Mouse (Mus musculus) erythroid progenitor cell, adult 5-6 weeks (primary cell): ENCODE results near the gene Mmachc. TPM values are rescaled to one million over a fixed set of nuclear protein-coding genes. Genes with fewer than 3 reads are reported as not detected.
A peak's percentile ranks its signal among the peaks of the same experiment; 100 is the strongest.

Experiments used
- ATAC-seq: replicated peaks from 2 replicates; pipeline ENCODE4 v1.8.0; 2016; ENCODE audit warnings: moderate number of reproducible peaks, mild to moderate bottlenecking, moderate TSS enrichment, inconsistent platforms; ENCODE audit not compliant: poor library complexity, low FRiP score, severe bottlenecking
- total RNA-seq, 2 experiments: library from RNA; stranded (forward) in 1 of 2; stranded (reverse) in 1 of 2; fragments of 150-400 nt in 1 of 2; fragments of 186-747, 209-891 nt in 1 of 2; gene quantifications; 2 replicates each; pipeline versions ENCODE4 v1.2.3 to v1.2.4; 2015 to 2017; ENCODE audit warnings: low replicate concordance in 2 of 2

The Mmachc gene
- total RNA-seq (2015; ENCODE audit: low replicate concordance) (2.9 and 12.6 TPM in 2 replicates), total RNA-seq (2017; ENCODE audit: low replicate concordance) (1.5 and 3.6 TPM in 2 replicates)

DNA sequence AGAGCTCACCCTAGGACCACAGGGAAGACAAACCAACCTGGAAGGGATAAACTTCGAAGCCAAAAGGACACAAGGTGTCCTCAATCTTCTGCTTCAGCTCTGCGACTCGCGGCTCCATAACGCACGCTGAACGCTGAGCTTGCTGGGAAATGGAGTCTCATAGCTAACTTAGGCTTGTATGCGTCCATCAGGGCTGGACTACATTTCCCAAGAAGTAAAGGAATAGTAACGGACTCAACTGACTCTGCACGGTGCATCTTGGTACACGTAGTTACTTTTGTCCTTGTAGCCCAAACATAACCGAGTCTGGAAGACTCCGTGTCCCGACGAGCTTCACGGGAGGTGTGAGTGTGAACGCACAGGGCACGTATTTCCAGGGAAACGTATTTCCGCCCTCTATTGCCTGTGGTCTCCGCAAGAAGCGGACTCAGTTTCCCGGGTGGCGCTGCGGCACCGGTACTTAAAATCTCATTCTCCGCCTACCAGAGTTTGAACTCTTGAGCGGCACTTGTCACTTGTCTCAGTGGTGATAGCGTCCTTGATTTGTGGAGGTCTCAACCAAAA lies at the start of gene Mmachc, which contains the start of gene Ccdc163:
TSS of gene Mmachc (minus strand) at position 206 of the 564 bp plus-strand sequence.
TSS of gene Ccdc163 (plus strand) at position 309 of the 564 bp plus-strand sequence.
- ATAC-seq, result peak; percentile 95

DNA sequence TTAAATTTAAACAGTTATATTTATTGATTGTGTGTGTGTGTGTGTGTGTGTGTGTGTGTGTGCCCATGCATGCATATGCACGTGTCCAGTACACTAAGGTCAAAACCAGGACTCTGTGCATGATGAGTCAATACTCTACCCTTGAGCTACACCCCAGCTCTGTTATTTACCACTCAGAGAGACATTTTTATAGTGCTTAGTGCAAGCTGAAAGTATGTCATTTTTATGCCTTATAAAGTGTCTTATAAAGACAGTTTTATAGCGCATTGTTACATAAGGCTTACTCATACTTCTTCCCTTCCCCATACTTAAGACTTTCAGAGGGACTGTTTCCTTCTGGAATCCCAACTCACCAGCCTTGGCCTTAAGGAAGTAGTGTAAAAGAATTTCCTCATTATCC lies 41.5 kb upstream of the Mmachc start:
- no peak for ATAC-seq

- no peak for ATAC-seq
Observed at GRCm38 (mm10) chr4:116738972-116739751, 31.0 kb upstream of the Mmachc start.

GRCm38 (mm10) chr4:116734996-116735395 lies 26.8 kb upstream of the Mmachc start:
- no peak for ATAC-seq

GRCm38 (mm10) chr4:116732355-116732754 lies 24.1 kb upstream of the Mmachc start:
- ATAC-seq, result no peak

- no peak for ATAC-seq
Observed at GRCm38 (mm10) chr4:116731077-116731476, 22.9 kb upstream of the Mmachc start.

GRCm38 (mm10) chr4:116729532-116729931 lies 21.3 kb upstream of the Mmachc start:
- no peak for ATAC-seq

DNA sequence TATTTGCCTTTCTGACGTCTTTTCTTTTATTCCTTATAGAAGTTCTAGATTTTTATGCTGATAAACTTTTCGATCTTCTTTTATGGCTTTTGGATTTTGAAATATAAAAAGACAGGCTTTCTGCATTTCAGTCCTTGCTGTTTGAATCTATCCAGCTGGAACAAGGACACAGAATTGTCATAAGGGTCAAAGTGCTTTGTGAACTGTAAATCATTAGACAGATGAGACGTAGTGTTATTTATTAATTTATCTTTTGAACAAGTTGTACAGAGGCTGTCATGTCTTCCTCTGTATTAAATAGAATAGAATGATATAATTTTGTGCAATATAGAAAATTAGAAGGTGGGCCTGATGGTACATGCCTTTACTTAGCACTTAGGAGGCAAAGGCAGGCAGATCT lies 19.2 kb upstream of the Mmachc start:
- ATAC-seq, result no peak

DNA sequence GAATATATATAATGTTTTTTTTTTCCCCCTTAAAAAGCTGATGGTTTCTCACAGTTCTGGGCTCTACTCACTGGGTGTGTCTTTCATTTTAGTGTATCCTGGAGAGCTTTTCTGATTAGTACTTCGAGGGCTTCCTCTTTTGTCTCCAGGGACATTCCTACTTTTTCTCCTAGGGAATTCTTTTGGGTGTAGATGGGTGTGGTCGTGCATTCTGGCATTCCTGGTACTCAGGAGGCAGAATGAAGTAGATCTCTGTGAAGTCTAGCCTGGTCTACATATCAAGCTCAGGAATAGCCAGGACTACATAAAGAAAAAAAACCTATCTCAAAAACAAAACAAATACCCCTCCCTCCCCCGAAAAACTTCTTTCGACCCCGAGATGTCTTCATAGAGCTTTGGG lies 17.2 kb upstream of the Mmachc start:
- ATAC-seq, result no peak

DNA sequence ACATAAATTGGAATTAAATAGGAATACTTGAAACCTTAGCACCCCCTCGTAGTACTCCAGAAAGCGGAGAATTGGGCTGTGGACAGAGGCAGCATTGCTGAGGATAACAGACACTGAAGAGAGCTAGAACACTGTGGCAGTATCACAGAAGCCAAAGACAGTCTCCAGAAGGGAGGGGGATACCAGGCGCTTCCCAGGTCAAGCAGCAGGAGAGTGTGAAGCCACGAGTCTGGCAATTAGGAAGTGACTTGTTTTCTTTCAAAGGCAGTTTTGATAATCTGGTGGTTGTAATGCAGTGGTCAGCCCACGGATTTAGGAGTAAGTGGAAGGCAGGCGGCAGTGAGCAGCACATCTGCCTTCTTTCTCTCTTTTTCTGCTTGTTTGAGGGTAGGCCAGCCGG lies 14.0 kb upstream of the Mmachc start:
- no peak for ATAC-seq

GRCm38 (mm10) chr4:116721098-116721628 lies 13.0 kb upstream of the Mmachc start:
- peak; percentile 26 for ATAC-seq

DNA sequence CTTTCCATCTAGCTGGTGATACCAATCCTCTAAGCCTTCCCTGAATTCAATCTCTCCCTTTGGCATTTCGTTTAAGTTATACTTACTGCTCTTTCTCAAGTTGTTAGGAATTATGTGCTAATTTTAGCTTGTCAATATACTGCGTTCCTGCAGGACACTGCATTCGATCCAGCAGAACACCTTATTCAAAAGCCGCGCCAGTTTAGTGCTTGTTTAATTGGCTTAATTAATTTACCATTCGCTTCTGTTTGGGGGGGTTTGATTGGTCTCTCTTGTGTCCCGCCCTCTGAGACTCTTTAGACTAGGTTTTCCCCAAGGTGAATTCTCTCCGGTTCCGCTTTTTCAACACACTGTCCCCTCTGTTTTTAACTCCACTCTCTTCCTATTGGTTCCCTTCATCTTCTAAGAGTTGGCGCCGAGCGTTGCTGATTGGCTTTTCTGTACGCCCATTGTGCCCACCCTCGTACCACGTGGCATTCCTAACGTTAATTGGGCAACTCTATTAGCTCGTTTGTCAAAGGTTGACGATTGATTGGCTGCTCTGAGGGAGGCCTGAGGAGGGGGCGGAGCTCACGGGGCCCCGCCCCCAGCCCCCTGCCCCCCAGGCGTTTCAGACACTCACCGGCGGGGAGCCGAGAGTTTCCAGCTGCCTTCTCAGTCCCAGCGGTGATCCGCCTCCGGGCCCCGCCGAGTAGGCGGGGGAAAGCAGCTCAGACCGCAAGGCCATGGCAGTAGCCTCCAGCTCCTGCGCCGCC lies 12.3 kb upstream of the Mmachc start, which contains the start of gene Tesk2:
TSS of gene Tesk2 (plus strand) at position 606 of the 755 bp plus-strand sequence.
- peak; percentile 95 for ATAC-seq

DNA sequence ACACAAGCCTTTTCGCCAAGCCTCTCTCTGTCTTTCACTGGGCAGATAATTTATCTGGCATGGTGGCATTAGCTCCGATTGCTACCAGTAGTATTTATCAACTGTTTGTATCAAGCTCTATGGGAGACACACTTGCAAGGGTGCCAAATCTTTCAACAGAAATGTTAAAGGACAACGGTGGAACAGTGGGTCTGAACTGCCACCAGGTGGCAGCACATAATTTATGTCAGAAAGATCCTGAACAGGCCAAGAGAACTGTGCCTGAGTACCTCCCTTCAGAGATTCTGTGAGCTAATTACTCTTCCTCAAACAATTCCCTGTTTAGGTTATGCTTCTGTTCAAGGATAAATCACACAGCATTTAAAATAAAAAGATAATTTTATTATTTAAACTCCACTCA lies 11.2 kb upstream of the Mmachc start:
- peak; percentile 66 for ATAC-seq

GRCm38 (mm10) chr4:116712536-116712935 lies 4.3 kb upstream of the Mmachc start:
- ATAC-seq, result no peak

DNA sequence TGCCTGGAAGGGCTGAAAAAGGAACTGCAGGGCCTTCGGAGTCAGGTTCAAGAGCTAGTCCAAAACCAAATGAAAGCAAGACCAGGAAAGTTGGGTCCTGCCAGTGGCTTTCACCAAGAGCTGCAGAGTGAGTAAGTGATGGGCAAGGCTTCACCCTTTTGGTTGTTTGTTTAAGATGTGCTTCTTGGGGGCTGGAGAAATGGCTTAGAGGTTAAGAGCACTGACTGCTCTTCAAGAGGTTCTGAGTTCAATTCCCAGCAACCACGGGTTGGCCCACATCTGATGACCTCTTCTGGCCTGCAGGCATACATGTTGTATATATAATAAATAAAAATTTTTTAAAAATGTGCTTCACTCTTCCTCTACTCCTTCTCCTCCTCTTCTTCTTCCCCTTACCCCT lies 1.9 kb upstream of the Mmachc start:
- no peak for ATAC-seq

DNA sequence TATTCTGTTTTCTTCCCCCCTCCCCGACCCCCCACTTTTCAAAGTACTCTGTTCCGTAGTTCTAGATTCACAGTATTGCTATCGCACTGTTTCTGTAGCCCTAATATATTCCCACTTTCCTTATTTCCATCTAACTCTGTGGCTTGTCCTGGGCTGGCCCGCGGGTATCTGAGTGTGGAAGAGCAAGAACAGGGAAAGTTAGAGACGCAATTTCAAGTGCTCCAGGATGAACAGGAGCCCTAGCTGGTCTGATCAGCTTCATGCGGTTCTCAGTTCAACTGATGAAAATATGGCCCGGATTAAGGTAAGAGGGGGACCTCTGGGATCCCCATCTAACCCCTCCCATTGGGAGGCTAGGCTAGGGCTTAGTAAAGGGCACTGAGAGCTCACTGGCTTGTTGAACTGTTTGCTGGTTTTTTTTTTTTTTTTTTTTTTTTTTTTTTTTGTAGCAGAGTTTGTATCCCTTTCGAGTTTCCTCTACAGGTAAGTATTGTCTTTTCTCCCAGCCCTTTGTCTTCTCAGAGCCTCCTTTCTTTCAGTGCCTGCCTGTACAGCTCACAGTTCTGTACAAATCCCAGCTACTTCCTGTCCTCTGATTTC lies 685 bp upstream of the Mmachc start:
- peak; percentile 35 for ATAC-seq

DNA sequence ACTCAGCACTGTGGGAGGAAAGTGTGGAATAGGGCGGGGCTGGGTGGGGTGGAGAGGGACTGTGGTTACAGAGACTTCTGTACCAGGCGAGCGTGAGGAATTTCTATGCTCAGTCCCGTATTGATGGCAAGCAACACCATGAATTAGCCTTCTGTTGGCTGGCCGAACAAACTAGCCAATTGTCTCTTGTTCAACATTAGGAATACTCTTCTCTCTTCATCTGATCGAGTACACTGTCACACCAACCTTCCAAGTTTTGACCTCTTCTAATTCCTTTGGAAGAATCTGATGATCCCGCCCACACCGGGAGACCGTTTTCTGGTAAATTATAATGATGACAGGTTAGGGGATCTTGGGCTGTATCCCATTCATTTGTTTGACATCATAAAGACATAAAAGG lies 540 bp downstream of the Mmachc start:
- 0 out of 2 replicates have a peak, but pooled peaks have one; percentile 2 for ATAC-seq

- ATAC-seq, result 0 out of 2 replicates have a peak, but pooled peaks have one; percentile 39
Observed at GRCm38 (mm10) chr4:116703804-116704203, 4.4 kb downstream of the Mmachc start.

DNA sequence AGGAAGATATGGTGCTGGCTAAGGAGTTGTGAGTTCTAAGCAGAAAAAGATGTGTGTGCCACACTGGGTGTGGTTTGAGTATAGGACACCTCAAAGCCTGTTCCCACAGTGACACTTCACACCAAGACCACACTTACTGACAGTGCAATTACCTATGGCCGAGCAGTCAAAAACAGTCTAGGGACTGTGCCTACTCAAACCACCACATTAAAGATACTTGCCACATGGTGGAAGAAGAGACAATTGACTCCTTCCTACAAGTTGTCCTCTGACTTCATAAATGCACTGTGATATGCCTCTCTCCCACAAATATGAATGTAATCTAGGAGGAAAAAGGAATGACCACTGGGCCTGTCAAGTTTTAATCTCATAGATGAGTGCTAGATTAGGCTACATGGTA lies 7.2 kb downstream of the Mmachc start:
- no peak for ATAC-seq
